Mouse (Mus musculus) mouse trophoblast stem cell (cell line): ENCODE results near the gene Rab3b.
"Not testable (repeated sequence)": the region's sequence is repeated elsewhere in the genome, so short reads cannot be mapped to it uniquely, and the experiment has no call there.

Source experiments
- in situ Hi-C, 2 experiments: fragments of 300-500 bp; cut with MseI, MboI; formaldehyde crosslinking; loops; 2 replicates in 1 of 2; 3 replicates in 1 of 2; pipeline ENCODE4 v1.15.1; 2025

Rab3b gene

GRCm38 (mm10) chr4:108890876-108891275 lies 12.0 kb downstream of the Rab3b start:
- in situ Hi-C loops, result no loop called here

GRCm38 (mm10) chr4:108900421-108900820 lies 21.6 kb downstream of the Rab3b start:
- in situ Hi-C loops, result no loop called here

GRCm38 (mm10) chr4:108902886-108903285 lies 24.0 kb downstream of the Rab3b start:
- in situ Hi-C loops, result no loop called here

GRCm38 (mm10) chr4:108903346-108903745 lies 24.5 kb downstream of the Rab3b start:
- in situ Hi-C loops, result no loop called here

- in situ Hi-C loops, result no loop called here
These were observed 25.2 kb downstream of the Rab3b start for GRCm38 (mm10) chr4:108904076-108904475.

- in situ Hi-C loops, result no loop called here
These were observed 25.9 kb downstream of the Rab3b start for GRCm38 (mm10) chr4:108904790-108905189.

GRCm38 (mm10) chr4:108905859-108906258 lies 27.0 kb downstream of the Rab3b start:
- in situ Hi-C loops, result no loop called here

GRCm38 (mm10) chr4:108907475-108907874 lies 28.6 kb downstream of the Rab3b start:
- in situ Hi-C loops, result no loop called here

GRCm38 (mm10) chr4:108909872-108910425 lies 31.1 kb downstream of the Rab3b start:
- in situ Hi-C loops, result no loop called here

- in situ Hi-C loops, result no loop called here
These were observed 33.0 kb downstream of the Rab3b start for GRCm38 (mm10) chr4:108911866-108912265.

GRCm38 (mm10) chr4:108913180-108913579 lies 34.3 kb downstream of the Rab3b start:
- in situ Hi-C loops, result no loop called here

- in situ Hi-C loops, result no loop called here
These were observed 35.5 kb downstream of the Rab3b start for GRCm38 (mm10) chr4:108914391-108914790.

- in situ Hi-C loops, result no loop called here
These were observed 36.2 kb downstream of the Rab3b start for GRCm38 (mm10) chr4:108915101-108915500.

GRCm38 (mm10) chr4:108917654-108918053 lies 38.8 kb downstream of the Rab3b start:
- in situ Hi-C loops, result no loop called here

GRCm38 (mm10) chr4:108927945-108928344 lies 49.1 kb downstream of the Rab3b start:
- in situ Hi-C loops, result not testable (repeated sequence)

- in situ Hi-C loops, result no loop called here
These were observed 54.3 kb downstream of the Rab3b start for GRCm38 (mm10) chr4:108933163-108933562.

GRCm38 (mm10) chr4:108934856-108935255 lies 56.0 kb downstream of the Rab3b start:
- in situ Hi-C loops, result no loop called here

GRCm38 (mm10) chr4:108937848-108938771 lies 59.2 kb downstream of the Rab3b start:
- in situ Hi-C loops, result no loop called here

- in situ Hi-C loops, result no loop called here
These were observed 62.0 kb downstream of the Rab3b start for GRCm38 (mm10) chr4:108940681-108941473.

GRCm38 (mm10) chr4:108942171-108942570 lies 63.3 kb downstream of the Rab3b start:
- in situ Hi-C loops, result no loop called here

- in situ Hi-C loops, result no loop called here
These were observed 64.3 kb downstream of the Rab3b start for GRCm38 (mm10) chr4:108942986-108943720.

- in situ Hi-C loops, result no loop called here
These were observed 70.3 kb downstream of the Rab3b start for GRCm38 (mm10) chr4:108949168-108949567.
